Mouse (Mus musculus) frontal cortex, postnatal 36 days (tissue): ENCODE results near the gene Neurl1b.
A peak's percentile ranks its signal among the peaks of the same experiment; 100 is the strongest.

Source experiments
- DNase-seq, 2 experiments: peaks; one replicate each; pipeline ENCODE4 v3.0.0; 2022; ENCODE audit warnings: low spot score in 2 of 2

Neurl1b gene

DNA sequence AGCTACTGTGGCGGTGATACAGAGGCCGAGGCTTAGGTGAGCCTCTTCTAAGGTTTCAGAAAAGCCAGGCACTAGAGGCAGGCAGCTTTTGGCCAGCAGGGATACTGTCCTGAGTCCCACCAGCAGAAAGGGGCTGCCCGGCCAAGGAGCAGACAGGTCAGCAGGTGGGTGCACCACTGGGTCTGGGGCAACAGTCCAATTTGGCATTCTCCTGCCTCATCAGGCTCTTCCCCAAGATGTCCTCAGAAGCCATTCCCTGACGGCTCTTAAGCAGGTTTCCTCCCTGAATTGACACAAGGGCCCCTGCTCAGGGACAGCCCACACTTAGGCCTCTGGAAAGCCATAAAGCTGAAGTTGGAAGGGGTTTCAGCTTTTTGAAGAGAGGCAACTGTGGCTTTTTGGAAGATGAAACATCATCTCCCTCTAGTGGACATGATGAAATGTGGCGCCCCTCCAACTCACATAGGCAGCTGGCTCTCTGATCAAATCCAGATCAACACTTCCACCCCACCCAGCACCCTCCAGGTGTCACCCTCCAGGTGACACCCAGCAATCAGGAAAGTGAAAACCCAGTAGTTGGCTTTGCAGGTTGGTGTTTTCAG lies 37.8 kb downstream of the Neurl1b start:
- DNase-seq, result peak; percentile 61 to 80

DNA sequence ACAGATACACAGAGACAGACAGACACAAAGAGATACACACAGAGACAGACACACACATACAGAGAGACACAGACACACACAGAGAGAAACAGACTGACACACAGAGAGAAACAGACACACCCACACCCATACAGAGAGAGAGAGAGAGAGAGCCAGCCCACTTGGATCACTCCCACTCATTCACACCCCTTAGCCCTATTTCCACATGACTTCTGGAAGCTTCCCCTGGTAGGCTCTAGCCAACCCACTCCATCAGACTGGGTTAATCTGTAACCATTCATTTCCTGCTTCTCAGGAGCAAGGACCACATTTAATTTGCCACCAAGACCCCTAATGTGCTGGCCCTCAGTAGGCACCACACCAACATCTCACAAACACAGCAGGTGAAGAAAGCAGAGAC lies 42.9 kb downstream of the Neurl1b start:
- DNase-seq, result no peak

DNA sequence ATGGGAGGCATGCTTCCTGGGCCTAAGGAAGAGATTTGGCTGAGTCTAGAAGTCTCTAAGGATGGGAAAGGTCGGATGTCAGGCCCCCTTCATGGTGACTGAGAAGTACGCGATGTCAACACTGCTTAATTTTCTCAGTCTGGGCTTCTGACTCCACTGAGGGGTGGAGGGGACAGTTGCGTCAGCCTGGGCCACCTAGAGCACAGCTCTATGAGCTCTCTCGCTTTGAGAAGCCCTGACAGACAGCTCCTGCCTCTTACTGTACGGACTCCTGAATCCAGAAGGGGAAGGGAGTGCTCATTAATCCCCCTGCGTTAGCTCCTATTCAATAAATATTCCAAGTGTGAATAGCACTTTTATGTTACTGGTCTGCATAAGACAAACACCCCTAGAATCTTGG lies 43.4 kb downstream of the Neurl1b start:
- DNase-seq, result no peak

DNA sequence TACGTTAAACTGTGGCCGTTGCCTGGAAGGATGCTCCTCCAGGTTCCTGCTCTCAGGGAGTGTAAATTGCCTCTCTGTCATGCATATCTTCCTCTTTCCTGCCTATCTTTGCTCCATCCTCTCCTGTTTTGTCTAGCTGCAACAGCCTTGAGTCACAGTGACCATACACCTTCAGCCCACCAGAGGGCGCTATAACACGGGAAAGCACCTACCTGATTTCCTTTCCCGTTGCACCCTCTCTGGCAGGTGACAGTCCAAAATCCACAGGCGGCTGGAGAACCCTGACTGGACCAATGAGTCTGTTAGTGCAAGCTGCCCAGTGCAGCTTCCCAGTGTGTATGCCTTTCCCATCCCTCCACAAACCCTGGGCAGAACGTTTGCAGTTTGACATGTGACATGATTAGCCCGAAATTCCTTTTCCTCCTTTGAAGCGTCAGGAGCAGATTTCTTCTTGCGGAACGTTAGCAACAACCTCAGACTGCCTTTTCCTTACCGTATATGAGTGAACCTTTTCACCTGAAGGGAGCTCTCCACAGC lies 48.1 kb downstream of the Neurl1b start:
- peak; percentile 77 to 80 for DNase-seq

DNA sequence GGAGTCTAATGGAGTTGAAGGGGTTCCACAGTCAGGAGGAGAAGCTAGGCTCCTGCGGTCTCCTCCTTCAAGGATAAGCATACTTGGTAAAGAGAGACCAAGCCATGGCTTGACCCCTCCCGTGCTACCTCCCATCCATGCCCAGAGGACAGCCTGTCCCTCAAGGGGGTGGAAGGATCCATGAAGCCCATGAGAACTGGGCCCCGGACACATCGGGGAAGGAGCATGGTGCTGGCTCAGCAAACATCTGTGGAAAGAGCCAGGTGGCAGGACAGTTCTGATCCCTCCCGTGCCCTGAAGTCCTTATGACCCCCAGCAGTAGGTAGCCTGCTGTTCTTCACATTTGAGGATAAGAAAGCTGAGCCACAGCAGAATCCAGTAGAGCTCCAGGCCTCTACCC lies 48.8 kb downstream of the Neurl1b start:
- no peak for DNase-seq

DNA sequence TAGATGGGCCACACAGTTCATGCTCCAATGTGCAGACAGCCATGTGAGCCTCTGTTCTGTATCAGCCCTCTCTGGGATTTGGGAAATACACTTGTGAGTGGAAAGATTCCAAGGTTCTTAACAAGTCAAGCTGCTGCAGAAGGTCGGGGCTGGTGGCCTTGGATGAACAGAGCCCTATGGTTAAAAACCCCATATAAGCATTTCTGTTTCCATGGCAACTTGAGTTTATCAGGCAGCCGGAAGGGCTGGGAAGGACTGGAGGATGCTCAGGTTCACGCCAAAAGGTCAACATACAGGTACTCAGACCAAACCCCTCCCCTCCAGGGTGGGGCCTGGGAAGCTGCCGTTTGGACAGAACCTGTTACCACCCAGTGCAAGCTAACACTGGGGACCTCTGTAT lies 49.4 kb downstream of the Neurl1b start:
- DNase-seq, result no peak

DNA sequence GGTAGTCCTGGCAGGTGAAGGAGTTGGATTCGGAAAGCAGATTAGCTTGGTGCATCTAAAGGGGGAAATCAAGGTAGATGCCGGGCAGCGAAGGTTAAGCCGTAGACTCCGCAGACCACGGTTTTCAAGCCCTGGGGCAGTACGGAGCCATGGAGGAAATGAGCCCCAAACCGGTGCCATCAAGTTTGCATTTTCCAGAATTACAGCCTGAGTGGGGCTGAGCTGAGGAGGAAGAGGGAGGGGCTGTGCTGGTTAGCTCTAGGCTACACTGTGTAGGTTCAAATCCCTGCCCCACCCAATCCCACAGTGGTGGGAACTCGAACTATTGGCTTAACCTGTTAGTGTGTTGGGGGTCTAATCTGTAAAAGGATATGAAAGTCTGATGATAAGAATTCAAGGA lies 49.9 kb downstream of the Neurl1b start:
- DNase-seq, result no peak

DNA sequence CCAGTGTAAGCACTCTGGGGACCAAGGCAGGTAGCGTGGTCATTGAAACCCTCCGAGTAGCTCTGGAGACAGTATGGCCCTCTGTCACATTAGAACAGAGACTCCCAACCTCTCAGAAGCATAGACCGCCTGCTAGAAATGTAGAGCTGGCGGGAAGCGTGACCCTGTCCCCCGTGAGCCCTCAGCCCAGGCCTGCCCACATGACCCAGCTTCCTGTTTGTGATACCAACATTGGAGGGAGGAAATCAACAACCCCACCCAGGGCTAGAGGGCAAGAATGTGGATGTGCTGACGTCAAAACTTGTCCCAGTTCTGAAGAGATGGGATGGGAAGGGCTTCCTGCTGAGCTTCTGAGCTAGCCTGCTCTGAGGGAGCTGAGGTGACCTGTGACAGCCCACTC lies 50.3 kb downstream of the Neurl1b start:
- DNase-seq, result no peak

DNA sequence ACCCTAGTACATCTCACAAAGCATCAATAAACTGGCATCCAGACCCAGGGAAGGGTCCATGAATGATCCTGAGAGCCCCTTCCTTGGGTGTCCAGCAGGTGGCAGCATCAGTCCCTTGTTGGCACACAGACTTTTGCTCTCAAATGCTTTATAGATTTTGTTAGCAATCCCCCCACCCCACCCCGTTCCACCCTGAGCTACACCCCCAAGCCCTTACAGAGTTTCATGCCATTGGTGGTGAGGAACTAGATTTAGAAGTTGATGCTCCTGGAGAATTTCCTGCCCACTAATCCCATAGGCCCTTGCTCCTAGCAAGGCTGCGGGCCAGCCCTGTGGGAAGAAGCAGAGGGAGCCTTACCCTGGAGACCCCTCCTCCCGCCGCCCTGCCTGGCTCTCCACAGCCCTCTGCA lies 52.1 kb downstream of the Neurl1b start:
- peak; percentile 78 to 84 for DNase-seq

DNA sequence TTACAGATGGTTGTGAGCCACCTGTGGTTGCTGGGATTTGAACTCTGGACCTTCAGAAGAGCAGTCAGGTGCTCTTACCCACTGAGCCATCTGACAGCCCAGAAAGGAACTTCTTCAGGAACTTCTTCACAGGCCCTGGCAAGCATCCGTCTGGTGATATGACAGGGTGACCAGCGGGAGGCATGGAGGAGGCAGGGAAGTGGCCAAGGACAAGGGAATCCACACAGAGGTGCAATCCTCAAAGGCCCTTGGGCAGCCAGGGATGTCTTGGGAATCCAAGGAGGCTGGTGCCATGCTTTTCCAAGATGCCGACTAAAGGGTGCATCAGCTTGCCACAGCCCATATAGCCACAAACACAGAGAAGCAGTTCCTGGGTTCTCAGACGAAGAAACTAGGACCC lies 53.0 kb downstream of the Neurl1b start:
- no peak for DNase-seq

DNA sequence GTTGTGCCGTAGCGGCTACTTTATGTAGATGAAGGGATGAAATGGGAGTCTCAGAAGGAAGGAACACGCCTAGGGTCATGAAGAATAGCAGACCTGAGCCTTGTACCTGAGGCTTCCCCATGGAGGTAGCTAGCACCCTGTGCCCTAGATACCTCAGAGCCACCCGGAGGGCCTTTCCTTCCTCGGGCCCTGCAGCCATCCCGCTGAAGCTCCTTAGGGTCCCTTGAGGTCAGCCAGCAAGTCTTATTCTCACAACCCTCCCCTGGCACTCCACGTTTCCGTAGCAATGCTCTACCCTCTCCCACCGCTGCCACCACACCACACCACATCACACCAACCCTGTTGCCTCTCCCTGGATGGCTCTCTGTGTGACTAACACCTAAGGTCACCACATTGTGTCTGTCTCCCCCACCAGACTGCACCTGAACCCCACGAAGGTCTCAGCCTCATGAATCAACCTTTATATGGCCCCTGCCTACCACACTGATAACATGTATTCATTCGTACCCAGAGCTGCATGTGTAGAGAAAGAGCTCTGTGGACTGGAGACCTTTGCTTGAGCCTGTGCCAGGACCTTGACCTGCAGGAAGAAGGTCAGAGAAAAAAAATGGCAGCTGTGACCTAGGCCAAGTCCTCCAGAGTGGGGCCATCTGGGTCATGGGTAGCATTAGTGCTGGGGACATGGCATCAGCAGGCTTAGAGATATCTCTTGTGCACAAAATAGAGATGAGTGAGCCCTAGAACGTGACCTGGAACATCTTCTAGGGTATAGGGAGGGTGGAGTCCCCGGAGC lies 53.7 kb downstream of the Neurl1b start:
- DNase-seq, result no peak

DNA sequence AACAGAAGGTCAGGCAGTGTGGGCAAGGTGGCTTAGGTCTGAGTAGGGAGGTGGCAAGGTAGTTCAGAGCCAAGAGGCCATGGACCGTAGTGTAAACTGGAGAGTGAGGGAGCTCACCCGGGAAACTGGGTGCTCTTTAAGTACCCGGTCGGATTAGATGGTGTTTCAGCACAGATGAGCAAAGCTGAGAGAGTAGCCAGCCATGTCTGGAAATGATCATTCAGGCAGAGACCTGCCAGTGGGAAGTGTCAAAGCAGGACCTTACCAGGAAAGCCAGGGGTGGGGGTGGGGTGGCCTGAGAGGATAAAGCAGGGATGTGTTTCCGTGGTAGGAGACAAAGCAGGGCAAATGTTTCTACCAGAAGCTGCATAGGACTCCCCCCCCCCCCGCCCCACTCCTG lies 62.2 kb downstream of the Neurl1b start:
- no peak for DNase-seq

DNA sequence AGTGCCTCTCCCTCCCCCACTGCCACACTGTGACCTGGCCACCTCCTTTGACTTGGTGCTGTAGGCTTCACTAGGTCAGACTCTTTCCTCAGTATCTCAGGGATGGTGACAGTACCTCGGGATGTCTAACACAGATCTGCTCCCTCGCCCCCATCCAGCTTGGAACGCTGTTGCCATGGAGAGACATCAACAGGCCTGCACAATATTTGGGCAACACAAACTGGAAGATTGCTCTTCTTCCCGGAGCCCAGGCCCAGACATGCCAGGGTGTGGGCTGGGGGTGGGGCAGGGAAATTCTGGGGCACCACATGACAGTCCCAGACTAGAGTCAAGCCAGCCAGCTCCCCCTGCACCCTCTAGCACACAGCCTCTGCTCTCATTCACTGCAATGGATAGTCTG lies 64.0 kb downstream of the Neurl1b start:
- no peak for DNase-seq

DNA sequence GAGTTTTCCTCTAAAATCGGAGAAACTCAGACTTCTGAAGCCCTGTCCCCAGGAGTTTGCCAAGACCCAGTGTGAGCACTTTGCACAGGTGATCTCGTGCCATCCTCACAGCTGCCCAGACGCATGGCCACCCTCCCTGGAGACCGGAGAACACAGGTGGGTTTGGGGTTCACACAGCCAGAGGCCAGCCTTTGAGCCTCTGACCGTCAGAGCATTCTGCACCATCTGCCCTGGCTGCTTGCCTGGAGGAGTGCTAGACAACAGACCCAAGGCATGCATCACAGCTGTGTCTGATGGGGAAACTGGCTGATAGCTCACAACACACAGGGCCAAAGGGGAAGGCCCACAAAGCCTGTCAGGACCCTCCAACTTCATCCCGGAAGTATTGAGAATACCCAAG lies 65.0 kb downstream of the Neurl1b start:
- no peak for DNase-seq

DNA sequence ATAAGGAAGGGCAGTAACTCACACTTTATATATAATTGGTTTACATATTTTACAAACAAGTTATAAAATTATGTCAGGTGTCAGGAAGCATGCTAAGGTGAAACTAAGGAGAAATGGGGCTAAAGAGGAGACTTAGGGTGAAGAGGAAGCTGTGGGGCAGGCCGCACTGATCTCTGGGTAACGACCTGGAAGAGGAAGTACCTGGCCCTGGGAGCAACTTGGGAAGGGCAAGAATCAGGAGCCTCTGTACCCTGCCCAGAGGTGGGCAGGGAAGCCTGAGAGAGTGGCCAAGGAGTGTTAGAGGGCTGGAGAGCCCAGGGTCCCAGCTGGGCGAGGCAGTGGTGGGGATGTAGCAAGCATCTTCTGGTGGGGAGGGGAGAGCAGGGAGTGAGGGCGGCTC lies 66.3 kb downstream of the Neurl1b start:
- DNase-seq, result no peak

DNA sequence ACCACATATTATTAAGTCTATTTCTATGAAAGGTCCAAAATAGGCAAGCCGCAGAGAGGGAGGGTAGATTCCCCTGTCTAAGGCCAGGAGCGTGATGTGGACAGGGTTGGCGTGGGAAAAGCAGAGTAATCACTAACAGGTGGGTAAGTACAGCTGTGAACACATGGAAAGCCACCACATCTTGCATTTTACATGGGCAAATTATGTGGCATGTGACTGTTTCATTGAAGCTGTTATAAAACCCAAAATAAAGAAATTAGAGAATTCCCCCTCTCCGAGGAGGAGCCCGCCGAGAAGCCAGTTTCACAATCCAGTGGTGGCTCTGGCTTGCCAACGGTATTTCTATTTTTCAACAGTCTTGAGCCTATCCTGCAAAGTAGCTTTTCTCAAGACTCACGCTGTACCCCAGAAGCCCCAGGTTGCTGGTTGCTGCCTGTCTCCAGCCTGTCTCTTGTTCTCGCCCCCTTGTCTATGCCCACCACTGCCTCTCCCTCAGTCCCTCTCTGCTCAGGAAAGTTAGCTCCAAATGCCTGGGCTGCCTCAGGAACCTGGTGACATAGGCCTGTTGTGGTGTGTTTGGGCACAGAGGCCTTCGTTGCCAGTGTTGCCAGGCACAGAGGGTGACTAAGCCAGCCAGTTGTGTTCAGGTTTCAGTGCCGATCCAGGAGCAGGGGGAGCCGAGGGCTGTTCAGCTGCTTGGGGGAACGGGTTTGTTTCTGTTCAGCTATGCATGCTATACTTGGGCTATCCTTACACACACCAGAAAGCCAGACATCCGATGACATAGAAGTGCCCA lies 70.2 kb downstream of the Neurl1b start:
- DNase-seq, result no peak

DNA sequence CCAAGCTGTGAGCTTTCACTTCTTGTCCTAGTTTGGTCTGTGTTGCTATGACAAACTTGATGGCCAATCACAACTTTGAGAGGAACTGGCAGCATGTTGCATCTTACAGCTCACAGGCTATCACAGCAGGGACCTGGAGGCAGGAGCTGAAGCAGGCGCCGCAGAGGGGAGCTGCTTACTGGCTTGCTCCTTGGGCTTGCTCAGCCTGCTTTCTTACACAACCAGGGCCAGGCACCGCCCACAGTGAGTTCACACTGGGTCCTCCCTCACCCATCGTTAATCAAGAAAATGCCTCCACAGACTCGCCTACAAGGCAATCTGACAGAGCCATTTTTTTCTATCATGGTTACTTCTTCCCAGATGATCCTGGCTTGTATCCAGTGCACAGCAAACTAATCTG lies 72.6 kb downstream of the Neurl1b start:
- no peak for DNase-seq

DNA sequence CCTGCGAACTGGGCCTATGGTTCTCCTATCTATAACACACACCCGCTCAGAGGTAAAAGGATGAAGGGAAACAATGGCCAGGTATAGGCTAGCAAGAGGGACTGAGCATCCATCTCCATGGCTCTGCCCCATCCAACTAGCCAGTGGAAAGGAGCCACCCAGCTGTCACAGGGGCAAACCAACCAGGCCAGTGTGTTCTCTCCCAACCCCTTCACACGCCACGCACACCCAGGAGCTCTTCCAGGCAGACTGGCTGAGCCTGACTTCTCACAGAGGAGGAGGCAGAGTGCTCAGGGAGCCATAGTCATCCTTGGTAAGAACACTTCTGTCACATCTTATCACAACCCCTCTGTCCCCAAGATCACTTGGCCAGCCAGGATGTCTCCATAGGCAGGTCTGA lies 73.3 kb downstream of the Neurl1b start:
- no peak for DNase-seq

DNA sequence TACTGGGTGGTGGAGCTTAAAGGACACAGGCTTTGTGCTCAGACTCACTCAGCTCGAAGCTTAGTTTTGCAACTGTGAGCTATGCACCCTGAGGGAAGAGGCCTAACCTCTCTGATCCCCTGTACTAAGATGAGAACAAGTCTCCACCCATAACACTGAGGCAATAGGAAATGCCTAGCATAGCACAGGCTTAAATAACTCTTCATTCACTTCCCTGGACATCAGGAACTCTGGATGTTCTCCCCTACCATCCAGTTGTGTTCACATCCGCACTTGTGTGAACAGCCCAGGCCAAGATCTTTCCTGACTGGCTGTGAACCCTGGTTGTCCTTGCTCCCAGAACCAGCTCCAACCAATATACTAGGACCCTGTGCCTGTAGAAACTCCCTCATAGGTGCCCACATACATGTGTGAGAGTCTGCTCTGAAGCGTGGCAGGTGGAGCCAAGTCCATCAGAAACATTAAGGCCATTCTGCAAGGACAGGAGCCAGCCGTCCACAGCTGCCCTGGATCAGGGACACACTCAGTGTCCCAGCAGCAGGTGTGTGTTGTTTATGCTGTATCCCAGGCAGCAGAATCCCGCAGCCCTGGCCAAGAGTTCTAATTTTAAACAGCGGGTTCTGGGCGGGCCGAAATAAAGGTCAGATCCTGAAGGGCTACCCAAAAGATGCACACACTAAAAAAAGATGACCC lies 74.2 kb downstream of the Neurl1b start:
- DNase-seq, result no peak

DNA sequence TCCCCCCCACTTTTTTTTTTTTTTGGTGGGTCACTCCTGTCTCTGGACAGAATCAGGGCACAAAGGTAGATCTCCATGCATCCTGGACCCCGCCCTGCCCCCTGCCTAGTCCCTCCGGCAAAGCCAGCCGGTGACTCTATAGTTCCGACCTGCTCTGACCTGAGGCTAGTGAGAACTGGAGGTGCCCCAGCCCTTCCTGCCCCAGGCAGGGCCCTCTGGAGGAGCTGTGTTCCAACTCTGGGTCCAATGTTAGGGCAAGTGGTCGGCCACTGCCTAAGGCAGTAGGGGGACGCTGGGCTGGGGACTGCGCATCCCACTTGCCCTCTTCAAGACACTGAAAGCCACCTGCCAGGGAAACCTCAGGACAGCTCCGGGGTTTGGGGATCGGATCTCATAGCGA lies 75.4 kb downstream of the Neurl1b start:
- DNase-seq, result no peak

DNA sequence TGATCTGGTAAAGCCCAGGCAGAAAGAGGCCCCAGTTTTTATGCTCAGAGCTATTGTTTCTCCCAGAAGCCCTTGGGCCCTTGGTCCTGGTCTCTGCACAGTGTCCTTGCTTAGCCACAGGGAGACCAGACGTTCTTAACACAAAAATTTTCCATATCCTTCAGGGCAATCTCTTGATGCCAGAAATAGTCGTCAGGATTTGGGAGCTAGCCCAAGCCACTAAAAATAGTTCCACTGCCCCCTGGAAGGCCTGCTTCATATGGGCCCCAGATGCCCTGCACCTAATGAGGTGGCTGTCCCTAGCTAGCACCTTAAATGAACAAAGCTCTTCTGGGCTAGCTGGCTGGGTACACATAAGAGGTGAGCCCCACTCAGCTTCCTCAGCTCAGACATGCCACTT lies 76.3 kb downstream of the Neurl1b start:
- DNase-seq, result no peak

DNA sequence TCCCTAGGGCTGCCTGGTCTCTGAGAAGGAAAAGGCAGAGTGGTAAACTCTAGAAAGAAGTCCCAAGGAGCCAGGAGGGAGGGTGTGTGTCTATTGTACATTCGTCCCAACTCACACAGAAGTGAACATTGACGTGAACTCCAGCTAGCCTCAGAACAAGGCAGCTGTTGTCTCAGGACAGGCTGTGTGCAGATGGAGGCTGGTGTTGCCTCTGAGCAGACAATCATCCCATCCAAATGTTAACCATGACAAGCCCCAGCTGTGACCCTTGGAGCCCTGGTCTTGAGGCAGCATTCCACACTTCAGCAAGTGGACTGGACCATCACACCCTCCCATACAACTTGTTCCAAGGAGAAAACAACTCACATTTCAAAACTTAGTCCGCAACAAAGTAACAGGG lies 77.6 kb downstream of the Neurl1b start:
- DNase-seq, result no peak
